Mouse (Mus musculus) ES-Bruce4 (cell line): ENCODE measurements around the gene Tm7sf2.

Source experiments
- EP300 ChIP-seq: IDR thresholded peaks from 2 replicates; pipeline ENCODE4 v1.6.1; 2011; ENCODE audit warnings: low read depth, low read length; ENCODE audit not compliant: insufficient read depth
- POLR2A ChIP-seq: IDR thresholded peaks from one replicate; pipeline ENCODE4 v1.8.1; 2011; ENCODE audit warnings: low read length; ENCODE audit not compliant: insufficient read depth

- TF ChIP-seq POLR2A, result no peak
- TF ChIP-seq EP300, result no peak
These were observed 14.0 kb upstream of the Tm7sf2 start, which contains the start of gene Gm28374 for GRCm38 (mm10) chr19:6082156-6082555.
